Mouse (Mus musculus): ENCODE data around the gene Chchd6. TPM values are rescaled to one million over a fixed set of nuclear protein-coding genes. Genes with fewer than 3 reads are reported as not detected.

Chchd6 gene
- polyA plus RNA-seq, 2 experiments = 12.1 to 16.3 TPM

GRCm38 (mm10) chr6:89560826-89561225 lies 34.6 kb downstream of the Chchd6 start:
- Histone ChIP-seq H3K27me3 (ENCODE audit: control insufficient read depth, insufficient read depth, low read length) (no peaks in the 10 kb centered on the region), H3K4me1 (replicated peaks; ENCODE audit: control insufficient read depth in 2 of 2, insufficient read depth in 2 of 2, low read length in 1 of 2) (no peaks in the 10 kb centered on the region), H3K4me2 (ENCODE audit: low read depth) (no peak overlapping the region), H3K36me3 (replicated peaks; ENCODE audit: control insufficient read depth, insufficient read depth, low read depth) (no peaks in the 10 kb centered on the region), H3K9ac (replicated peaks) (no peak overlapping the region), H3K27ac (no peak overlapping the region), H3K9me3 (ENCODE audit: control insufficient read depth, low read length) (no peaks in the 10 kb centered on the region), H3K4me3 (ENCODE audit: insufficient read depth in 1 of 2, low read depth in 2 of 2, low read length in 2 of 2) (no peak overlapping the region)
- TF ChIP-seq EP300 (IDR thresholded peaks at IDR 0.05; ENCODE audit: low read depth) = no peak
- TF ChIP-seq CTCF (IDR thresholded peaks at IDR 0.05; ENCODE audit: low read depth) = no peak
- WGBS (ENCODE audit: insufficient replicate concordance) = 34% methylated on average over 2 of the region's 2 CpGs
- ATAC-seq (ENCODE audit: insufficient read depth) (no peak), DNase-seq (ENCODE audit: low read depth in 3 of 3, low spot score in 3 of 3) (no peak)

GRCm38 (mm10) chr6:89557654-89558053 lies 37.8 kb downstream of the Chchd6 start:
- no peak for ATAC-seq (ENCODE audit: insufficient read depth)
- no peaks in the 10 kb centered on the region for H3K27me3 ChIP-seq (ENCODE audit: control insufficient read depth, insufficient read depth, low read length)
- H3K4me1 ChIP-seq (replicated peaks; ENCODE audit: control insufficient read depth in 2 of 2, insufficient read depth in 2 of 2, low read length in 1 of 2) = no peaks in the 10 kb centered on the region
- TF ChIP-seq EP300 (IDR thresholded peaks at IDR 0.05; ENCODE audit: low read depth) (no peak), CTCF (IDR thresholded peaks at IDR 0.05; ENCODE audit: low read depth) (no peak)
- no peak overlapping the region for H3K9ac ChIP-seq (replicated peaks)
- 62% methylated on average over 4 of the region's 4 CpGs for WGBS (ENCODE audit: insufficient replicate concordance)
- H3K4me3 ChIP-seq (ENCODE audit: insufficient read depth in 1 of 2, low read depth in 2 of 2, low read length in 2 of 2) = no peak overlapping the region
- no peak overlapping the region for H3K27ac ChIP-seq
- no peak for DNase-seq (ENCODE audit: low read depth in 3 of 3, low spot score in 3 of 3)
- H3K4me2 ChIP-seq (ENCODE audit: low read depth) = no peak overlapping the region
- H3K9me3 ChIP-seq (ENCODE audit: control insufficient read depth, low read length) = no peaks in the 10 kb centered on the region
- no peaks in the 10 kb centered on the region for H3K36me3 ChIP-seq (replicated peaks; ENCODE audit: control insufficient read depth, insufficient read depth, low read depth)

- no peak for ATAC-seq (ENCODE audit: insufficient read depth)
Measured at GRCm38 (mm10) chr6:89556566-89556965, 38.9 kb downstream of the Chchd6 start.

GRCm38 (mm10) chr6:89555971-89556370 lies 39.5 kb downstream of the Chchd6 start:
- 57% methylated on average over 1 of the region's 1 CpGs for WGBS (ENCODE audit: insufficient replicate concordance)

More at GRCm38 (mm10) chr6:89556566-89556965, 38.9 kb downstream of the Chchd6 start:
- Histone ChIP-seq H3K4me1 (replicated peaks; ENCODE audit: control insufficient read depth in 2 of 2, insufficient read depth in 2 of 2, low read length in 1 of 2) (no peaks in the 10 kb centered on the region), H3K27me3 (ENCODE audit: control insufficient read depth, insufficient read depth, low read length) (no peaks in the 10 kb centered on the region), H3K36me3 (replicated peaks; ENCODE audit: control insufficient read depth, insufficient read depth, low read depth) (no peaks in the 10 kb centered on the region), H3K9me3 (ENCODE audit: control insufficient read depth, low read length) (no peaks in the 10 kb centered on the region), H3K4me3 (ENCODE audit: insufficient read depth in 1 of 2, low read depth in 2 of 2, low read length in 2 of 2) (no peak overlapping the region), H3K9ac (replicated peaks) (no peak overlapping the region), H3K27ac (no peak overlapping the region), H3K4me2 (ENCODE audit: low read depth) (no peak overlapping the region)
- WGBS (ENCODE audit: insufficient replicate concordance) = 54% methylated on average over 7 of the region's 7 CpGs
- no peak for DNase-seq (ENCODE audit: low read depth in 3 of 3, low spot score in 3 of 3)
- TF ChIP-seq CTCF (IDR thresholded peaks at IDR 0.05; ENCODE audit: low read depth) (0 out of 2 replicates have a peak, but pooled peaks have one; percentile 14), EP300 (IDR thresholded peaks at IDR 0.05; ENCODE audit: low read depth) (no peak)

GRCm38 (mm10) chr6:89554029-89554428 lies 41.4 kb downstream of the Chchd6 start:
- H3K9me3 ChIP-seq (ENCODE audit: control insufficient read depth, low read length) = no peaks in the 10 kb centered on the region
- H3K4me1 ChIP-seq (replicated peaks; ENCODE audit: control insufficient read depth in 2 of 2, insufficient read depth in 2 of 2, low read length in 1 of 2) = no peaks in the 10 kb centered on the region
- no peak overlapping the region for H3K27ac ChIP-seq
- H3K36me3 ChIP-seq (replicated peaks; ENCODE audit: control insufficient read depth, insufficient read depth, low read depth) = no peaks in the 10 kb centered on the region
- H3K9ac ChIP-seq (replicated peaks) = no peak overlapping the region
- ATAC-seq (ENCODE audit: insufficient read depth) = no peak
- no peaks in the 10 kb centered on the region for H3K27me3 ChIP-seq (ENCODE audit: control insufficient read depth, insufficient read depth, low read length)
- no peak for DNase-seq (ENCODE audit: low read depth in 3 of 3, low spot score in 3 of 3)
- 70% methylated on average over 5 of the region's 5 CpGs for WGBS (ENCODE audit: insufficient replicate concordance)
- no peak for TF ChIP-seq EP300 (IDR thresholded peaks at IDR 0.05; ENCODE audit: low read depth)
- TF ChIP-seq CTCF (IDR thresholded peaks at IDR 0.05; ENCODE audit: low read depth) = no peak
- H3K4me2 ChIP-seq (ENCODE audit: low read depth) = no peak overlapping the region
- no peak overlapping the region for H3K4me3 ChIP-seq (ENCODE audit: insufficient read depth in 1 of 2, low read depth in 2 of 2, low read length in 2 of 2)

More at GRCm38 (mm10) chr6:89555971-89556370, 39.5 kb downstream of the Chchd6 start:
- H3K4me2 ChIP-seq (ENCODE audit: low read depth) = no peak overlapping the region
- no peak for DNase-seq (ENCODE audit: low read depth in 3 of 3, low spot score in 3 of 3)
- no peaks in the 10 kb centered on the region for H3K9me3 ChIP-seq (ENCODE audit: control insufficient read depth, low read length)
- no peak overlapping the region for H3K4me3 ChIP-seq (ENCODE audit: insufficient read depth in 1 of 2, low read depth in 2 of 2, low read length in 2 of 2)
- no peaks in the 10 kb centered on the region for H3K4me1 ChIP-seq (replicated peaks; ENCODE audit: control insufficient read depth in 2 of 2, insufficient read depth in 2 of 2, low read length in 1 of 2)
- no peak overlapping the region for H3K9ac ChIP-seq (replicated peaks)
- no peak for TF ChIP-seq CTCF (IDR thresholded peaks at IDR 0.05; ENCODE audit: low read depth)
- H3K27ac ChIP-seq = no peak overlapping the region
- H3K36me3 ChIP-seq (replicated peaks; ENCODE audit: control insufficient read depth, insufficient read depth, low read depth) = no peaks in the 10 kb centered on the region
- no peak for ATAC-seq (ENCODE audit: insufficient read depth)
- no peaks in the 10 kb centered on the region for H3K27me3 ChIP-seq (ENCODE audit: control insufficient read depth, insufficient read depth, low read length)
